Mouse (Mus musculus): ENCODE results near the gene Etv6.

Etv6 gene

DNA sequence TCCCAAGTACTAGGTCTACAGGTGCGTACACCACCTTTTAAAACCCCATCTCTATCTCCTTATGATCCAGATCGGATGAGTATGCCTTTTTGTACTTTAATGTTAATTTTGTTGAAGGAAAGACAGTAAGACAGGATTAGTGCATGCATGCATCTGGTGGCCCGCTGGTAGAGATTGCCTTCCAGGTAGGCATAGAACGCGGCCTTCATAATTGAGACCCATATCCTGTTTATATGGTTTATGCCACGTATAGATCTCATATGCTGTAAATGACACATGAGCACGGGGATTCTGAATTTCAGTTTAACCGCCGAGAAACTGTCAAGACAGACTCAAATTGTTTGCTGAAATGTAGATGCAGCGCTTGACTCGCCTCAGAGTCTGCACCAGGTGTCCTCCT lies 133.3 kb downstream of the Etv6 start:
- no peak for DNase-seq (ENCODE audit: low spot score in 2 of 2)

DNA sequence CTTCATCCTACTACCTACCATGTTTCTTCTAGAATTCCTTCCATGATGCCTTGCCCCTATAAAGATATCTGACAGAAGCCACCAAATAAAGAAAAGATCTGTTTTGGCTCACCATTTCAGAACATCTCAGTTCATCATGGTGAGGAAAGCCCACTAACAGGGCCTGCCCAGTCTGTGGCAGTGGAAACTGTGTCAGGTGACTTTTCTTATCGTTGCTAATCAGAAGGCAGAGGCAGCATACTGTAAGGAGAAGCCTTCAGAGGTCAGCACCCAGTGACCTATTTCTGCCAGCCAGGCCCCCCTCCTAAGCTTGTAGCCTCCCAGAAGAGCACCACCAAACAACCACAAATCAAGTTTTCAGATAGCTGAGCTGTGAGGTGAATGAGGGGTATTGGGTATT lies 135.7 kb downstream of the Etv6 start:
- no peak for DNase-seq (ENCODE audit: low spot score in 2 of 2)

- no peak for DNase-seq (ENCODE audit: low spot score in 2 of 2)
Observed at GRCm38 (mm10) chr6:134171906-134172728, 136.6 kb downstream of the Etv6 start.

DNA sequence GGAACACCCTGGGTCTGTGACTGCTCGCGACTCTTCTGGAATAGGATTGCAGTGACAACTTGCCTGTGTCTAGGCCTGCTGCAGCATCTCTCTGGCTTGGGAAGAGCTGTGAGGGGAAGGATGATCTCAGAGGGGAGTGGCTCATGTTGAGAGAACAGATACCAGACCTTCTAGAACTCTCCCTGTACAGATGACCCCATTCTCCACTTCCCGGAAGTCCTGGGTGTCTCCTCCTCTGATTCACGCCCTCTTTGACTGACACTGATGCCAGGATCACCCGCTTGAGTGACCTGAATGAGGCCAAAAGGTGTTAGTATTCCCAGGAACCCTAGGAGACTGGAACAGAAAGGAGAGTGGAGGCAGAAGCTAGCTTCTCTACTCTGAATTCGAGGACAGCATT lies 137.9 kb downstream of the Etv6 start:
- DNase-seq (ENCODE audit: low spot score in 2 of 2) = no peak

DNA sequence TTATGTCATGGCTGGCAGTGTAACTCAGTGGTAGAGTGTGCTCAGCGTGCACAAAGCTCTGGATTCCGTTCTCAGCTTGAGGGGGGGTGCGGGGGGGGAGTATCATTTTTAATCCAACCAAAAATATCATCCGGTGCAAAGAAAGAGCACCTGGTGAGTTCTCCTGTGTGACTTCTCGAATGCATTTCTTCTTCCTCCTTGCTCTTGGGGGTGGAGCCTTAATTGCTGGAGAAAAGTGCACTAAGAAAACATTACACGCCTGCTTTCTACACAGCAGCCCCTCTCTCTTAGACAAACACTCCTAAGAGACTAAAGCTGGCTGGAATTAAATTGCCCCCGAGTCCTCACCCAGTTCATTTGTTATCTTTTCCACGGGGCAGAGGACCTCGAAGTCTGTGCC lies 139.6 kb downstream of the Etv6 start:
- no peak for DNase-seq (ENCODE audit: low spot score in 2 of 2)

- no peak for DNase-seq (ENCODE audit: low spot score in 2 of 2)
Observed at GRCm38 (mm10) chr6:134177196-134177595, 141.7 kb downstream of the Etv6 start.

- DNase-seq (ENCODE audit: low spot score in 2 of 2) = no peak
Observed at GRCm38 (mm10) chr6:134182301-134182948, 146.9 kb downstream of the Etv6 start.

DNA sequence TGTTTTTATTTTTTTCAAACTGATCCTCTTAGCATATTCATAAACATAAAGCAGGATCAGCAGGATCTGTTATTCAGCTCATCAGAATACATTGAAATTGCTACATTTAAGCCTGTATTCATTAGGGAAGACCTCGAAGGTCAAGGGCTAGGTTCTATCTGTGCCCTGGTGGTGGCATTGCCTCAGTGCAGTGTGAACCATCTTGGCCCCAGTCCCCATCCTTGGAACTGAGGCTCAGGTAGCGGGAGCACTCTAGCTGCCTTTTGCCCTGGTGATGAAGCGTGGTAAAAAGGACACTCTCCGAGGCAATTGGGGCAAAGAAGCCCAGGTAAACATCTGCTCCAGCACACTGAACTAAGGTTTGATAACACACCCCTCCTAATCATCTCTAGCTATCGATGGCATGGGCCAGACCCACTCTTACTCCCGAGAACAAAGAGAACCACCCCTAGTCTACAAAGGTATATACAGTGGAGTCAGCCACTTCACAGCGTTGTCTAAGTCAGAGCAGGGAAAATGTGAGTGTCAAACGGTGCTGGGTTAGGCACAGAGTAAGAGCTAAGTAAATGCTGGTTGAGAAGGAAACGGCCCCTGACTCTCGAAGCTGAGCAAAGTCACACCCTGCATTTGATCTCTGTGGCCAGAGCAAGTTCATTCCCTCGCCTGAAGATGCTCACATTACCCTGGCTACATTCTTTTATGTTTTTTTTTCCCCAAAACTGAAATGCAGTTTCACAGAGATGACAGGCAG lies 148.3 kb downstream of the Etv6 start:
- DNase-seq (ENCODE audit: low spot score in 2 of 2) = no peak

- no peak for DNase-seq (ENCODE audit: low spot score in 2 of 2)
Observed at GRCm38 (mm10) chr6:134186286-134186903, 150.9 kb downstream of the Etv6 start.

DNA sequence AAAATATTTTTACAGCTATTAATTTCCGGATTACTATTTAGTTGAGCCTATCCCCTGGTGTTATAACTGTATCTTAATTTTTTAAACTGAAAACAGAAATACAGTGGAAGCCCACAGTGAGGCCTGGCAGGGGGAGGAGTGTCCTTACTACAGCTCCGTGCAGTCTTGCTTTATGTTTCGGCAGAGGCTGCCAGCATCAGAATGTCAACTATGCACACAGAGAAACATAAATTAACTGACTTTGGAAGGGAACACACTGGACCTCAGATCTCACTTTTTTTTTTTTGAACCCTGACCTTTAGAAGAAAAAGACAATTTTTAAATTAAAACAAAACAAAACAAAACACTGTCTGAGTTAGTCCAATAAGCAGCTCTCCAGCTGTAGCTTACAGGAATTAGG lies 153.2 kb downstream of the Etv6 start:
- no peak for DNase-seq (ENCODE audit: low spot score in 2 of 2)

DNA sequence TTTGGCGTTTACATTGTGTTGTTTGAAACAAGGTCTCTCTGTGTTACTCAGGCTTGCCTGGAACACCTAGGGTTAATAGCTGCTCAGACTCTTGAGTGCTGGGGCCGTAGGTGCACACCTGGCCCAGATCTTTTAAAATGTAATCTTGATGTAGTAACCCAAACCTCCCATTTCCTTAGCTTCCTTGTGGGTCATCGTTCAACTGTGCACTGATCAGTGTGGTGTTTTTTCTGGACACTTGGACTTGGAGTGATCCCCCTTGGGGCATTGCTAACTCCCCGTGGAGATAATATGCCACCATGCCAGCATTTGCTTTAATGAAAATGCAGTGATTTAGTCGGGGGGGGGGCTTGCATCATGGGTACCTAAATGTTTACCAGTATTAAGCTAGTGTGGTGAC lies 153.7 kb downstream of the Etv6 start:
- no peak for DNase-seq (ENCODE audit: low spot score in 2 of 2)

DNA sequence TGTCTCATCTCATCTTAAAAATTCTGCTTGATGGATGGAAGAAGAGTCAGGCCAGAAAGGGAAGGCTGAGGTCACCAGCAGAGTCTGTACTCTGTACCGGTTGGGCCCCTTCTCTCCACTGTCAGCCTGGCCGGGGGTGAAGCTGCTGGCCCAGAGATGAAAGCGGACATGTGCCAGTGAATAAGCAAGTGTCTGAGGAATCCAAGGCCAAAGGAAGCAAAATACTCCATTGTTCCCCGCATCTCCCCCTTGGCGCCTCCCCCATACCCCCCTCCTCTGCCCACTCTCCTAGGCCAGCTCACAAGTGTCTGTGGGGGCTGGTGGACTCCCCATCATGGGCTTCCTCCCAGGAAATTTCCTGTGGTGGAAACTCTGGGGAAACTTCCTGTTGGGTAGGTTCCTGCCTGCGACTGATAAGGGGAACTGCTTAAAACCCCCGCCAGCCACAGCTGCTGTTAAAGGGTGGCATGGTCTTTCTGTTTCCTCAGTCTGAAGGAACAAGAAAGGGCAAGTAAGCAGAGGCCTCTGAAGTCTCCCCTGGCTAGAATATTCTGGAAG lies 154.2 kb downstream of the Etv6 start:
- DNase-seq (ENCODE audit: low spot score in 2 of 2) = no peak

- no peak for DNase-seq (ENCODE audit: low spot score in 2 of 2)
Observed at GRCm38 (mm10) chr6:134190597-134191278, 155.2 kb downstream of the Etv6 start.

GRCm38 (mm10) chr6:134192710-134193109 lies 157.2 kb downstream of the Etv6 start:
- DNase-seq (ENCODE audit: low spot score in 2 of 2) = no peak

GRCm38 (mm10) chr6:134199895-134200294 lies 164.4 kb downstream of the Etv6 start:
- DNase-seq (ENCODE audit: low spot score in 2 of 2) = no peak

- no peak for DNase-seq (ENCODE audit: low spot score in 2 of 2)
Observed at GRCm38 (mm10) chr6:134200577-134200976, 165.1 kb downstream of the Etv6 start.

DNA sequence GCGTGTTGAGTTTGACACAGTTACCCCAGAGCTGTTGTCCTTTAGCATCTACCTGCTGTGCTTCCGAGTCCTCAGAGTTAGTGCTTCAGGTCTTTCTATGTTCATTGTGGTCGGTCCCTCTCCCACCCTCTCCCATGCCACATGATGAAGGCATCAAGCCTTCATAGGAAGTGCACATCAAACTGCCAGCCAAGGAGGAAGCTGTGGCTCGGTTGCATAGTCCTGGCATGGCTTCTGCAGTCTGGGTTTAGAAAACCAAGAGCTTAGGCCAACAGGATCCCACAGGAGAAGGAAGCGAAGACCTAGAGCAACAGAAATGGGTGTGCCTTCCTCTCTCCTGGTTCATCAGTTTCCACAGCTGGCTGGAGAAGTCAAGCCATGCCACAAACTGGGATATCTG lies 166.7 kb downstream of the Etv6 start:
- DNase-seq (ENCODE audit: low spot score in 2 of 2) = no peak

DNA sequence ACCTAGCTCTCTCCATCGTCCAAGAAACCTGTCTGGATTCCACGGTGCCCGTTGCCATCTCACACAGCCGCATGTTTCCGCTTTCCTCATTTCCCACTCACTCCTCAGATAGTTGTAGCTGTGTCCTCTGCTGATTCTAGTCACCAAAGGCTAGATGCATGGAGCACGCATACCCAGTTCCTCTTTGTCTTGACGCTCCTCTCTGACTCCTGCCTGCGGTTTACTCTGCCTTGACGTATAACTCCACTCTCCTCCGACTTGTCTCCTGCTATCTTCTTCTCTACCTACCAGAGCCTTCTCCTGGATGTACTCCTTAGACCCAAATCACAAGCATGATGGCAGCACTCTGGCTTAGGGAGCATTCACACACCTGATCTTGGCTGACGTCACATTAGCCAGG lies 169.7 kb downstream of the Etv6 start:
- DNase-seq (ENCODE audit: low spot score in 2 of 2) = no peak

DNA sequence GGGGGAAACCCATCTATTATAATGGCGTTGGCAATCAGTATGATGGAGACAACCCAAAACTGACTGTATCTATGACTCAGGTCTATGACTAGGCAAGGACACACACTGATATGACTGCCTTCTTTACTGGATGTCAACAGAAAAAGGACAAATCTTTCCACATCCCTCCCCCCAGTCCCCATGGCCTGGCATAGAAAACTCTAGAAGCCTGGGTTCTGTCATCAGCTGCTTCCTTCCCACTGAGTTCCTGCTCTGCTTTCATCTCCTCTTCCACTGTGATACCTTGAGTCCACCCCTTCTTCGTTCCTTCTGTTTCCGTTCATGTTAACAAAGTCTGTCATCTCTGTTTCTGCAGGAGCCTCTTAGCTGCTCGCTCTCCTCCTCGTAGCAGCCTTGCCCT lies 170.2 kb downstream of the Etv6 start:
- DNase-seq (ENCODE audit: low spot score in 2 of 2) = no peak

- DNase-seq (ENCODE audit: low spot score in 2 of 2) = no peak
Observed at GRCm38 (mm10) chr6:134206251-134206650, 170.8 kb downstream of the Etv6 start.
